Mouse (Mus musculus) embryonic facial prominence, embryonic 13.5 days (tissue): ENCODE measurements around the gene Vps13a. TPM values are rescaled to one million over a fixed set of nuclear protein-coding genes. Genes with fewer than 3 reads are reported as not detected.

ENCODE experiments used
- ATAC-seq: fragments of 200-750 bp; cut with Nextera tagmentation; 2 replicates; pipeline ENCODE4 v1.8.0; 2017; ENCODE audit warnings: low read depth; ENCODE audit not compliant: insufficient number of reproducible peaks, insufficient read depth, low FRiP score, low TSS enrichment
- H3K27ac ChIP-seq: fragments of 300-500 bp; sonication (generic); 2 replicates; pipeline ENCODE4 v1.5.1; 2015; ENCODE audit warnings: moderate library complexity, mild to moderate bottlenecking, inconsistent platforms
- H3K27me3 ChIP-seq: fragments of 300-500 bp; sonication (generic); 2 replicates; pipeline ENCODE4 v1.6.1; 2015; ENCODE audit warnings: mild to moderate bottlenecking, inconsistent platforms
- H3K36me3 ChIP-seq: fragments of 300-500 bp; sonication (generic); 2 replicates; pipeline ENCODE4 v1.6.1; 2015; ENCODE audit warnings: mild to moderate bottlenecking, inconsistent platforms
- H3K4me1 ChIP-seq: fragments of 300-500 bp; sonication (generic); 2 replicates; pipeline ENCODE4 v1.6.1; 2015; ENCODE audit warnings: inconsistent platforms
- H3K4me2 ChIP-seq: fragments of 300-500 bp; sonication (generic); 2 replicates; pipeline ENCODE4 v1.6.1; 2015; ENCODE audit warnings: moderate library complexity, mild to moderate bottlenecking, inconsistent platforms
- H3K4me3 ChIP-seq: fragments of 300-500 bp; sonication (generic); 2 replicates; pipeline ENCODE4 v1.5.1; 2015; ENCODE audit warnings: mild to moderate bottlenecking, inconsistent platforms
- H3K9ac ChIP-seq: fragments of 300-500 bp; sonication (generic); 2 replicates; pipeline ENCODE4 v1.6.1; 2015; ENCODE audit warnings: mild to moderate bottlenecking, inconsistent platforms
- H3K9me3 ChIP-seq: fragments of 300-500 bp; sonication (generic); 2 replicates; pipeline ENCODE4 v1.6.1; 2016; ENCODE audit warnings: inconsistent platforms
- WGBS: fragments of 180-500 bp; shearing (Covaris S2); methylation state at CpG from one replicate; pipeline ENCODE4 v1.1.7; 2015; ENCODE audit warnings: mixed read lengths; 5-methylcytosine and 5-hydroxymethylcytosine counted together
- polyA plus RNA-seq: library from polyadenylated mRNA; unstranded; fragments of >200 nt; fragmentation: Nextera tagmentation; extraction: Ambion mirVana; gene quantifications from 2 replicates; pipeline ENCODE4 v1.2.1, GENCODE M21; 2015

The Vps13a gene
- polyA plus RNA-seq, 1 experiment from 2014 or later: 9.0 TPM

- Histone ChIP-seq H3K9me3 (no peaks in the 10 kb centered on the region), H3K27me3 (no peaks in the 10 kb centered on the region), H3K36me3 (no peaks in the 10 kb centered on the region), H3K27ac (no peak overlapping the region), H3K4me2 (no peak overlapping the region), H3K9ac (no peak overlapping the region), H3K4me1 (no peaks in the 10 kb centered on the region), H3K4me3 (no peak overlapping the region)
- WGBS: 87% methylated on average over 6 of the region's 6 CpGs
- no peak for ATAC-seq
Observed at GRCm38 (mm10) chr19:16607634-16608033, 173.1 kb downstream of the Vps13a start.

DNA sequence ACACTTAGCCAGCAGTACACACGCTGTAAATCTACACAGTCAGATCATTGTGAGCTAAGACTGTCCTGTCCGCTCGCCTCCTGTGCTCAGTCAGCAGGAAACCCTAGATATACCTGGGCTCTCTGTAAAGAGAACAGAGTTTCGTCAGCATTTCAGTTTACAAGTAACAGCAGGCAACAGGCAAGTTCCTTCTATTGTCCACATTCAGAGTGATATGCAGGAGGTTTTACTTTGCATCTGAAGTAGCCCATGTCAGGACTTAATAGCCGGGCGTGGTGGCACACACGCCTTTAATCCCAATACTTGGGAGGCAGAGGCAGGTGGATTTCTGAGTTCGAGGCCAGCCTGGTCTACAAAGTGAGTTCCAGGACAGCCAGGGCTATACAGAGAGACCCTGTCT is 178.7 kb downstream of the Vps13a start:
- 83% methylated on average over 8 of the region's 8 CpGs for WGBS
- no peak for ATAC-seq
- Histone ChIP-seq H3K4me3 (no peak overlapping the region), H3K27me3 (no peaks in the 10 kb centered on the region), H3K36me3 (no peaks in the 10 kb centered on the region), H3K9ac (no peak overlapping the region), H3K4me2 (no peak overlapping the region), H3K4me1 (peaks cover 6% of the 10 kb centered on the region; the same call in 1 of the 2 replicates), H3K9me3 (no peaks in the 10 kb centered on the region), H3K27ac (no peak overlapping the region)

GRCm38 (mm10) chr19:16599298-16599970 is 181.3 kb downstream of the Vps13a start:
- H3K27ac ChIP-seq: no peak overlapping the region
- peaks cover 6% of the 10 kb centered on the region; the same call in 1 of the 2 replicates for H3K4me1 ChIP-seq
- no peaks in the 10 kb centered on the region for H3K36me3 ChIP-seq
- H3K9ac ChIP-seq: no peak overlapping the region
- no peaks in the 10 kb centered on the region for H3K27me3 ChIP-seq
- H3K4me2 ChIP-seq: no peak overlapping the region; the same call in 1 of the 2 replicates
- H3K9me3 ChIP-seq: no peaks in the 10 kb centered on the region
- no peak overlapping the region for H3K4me3 ChIP-seq
- 15% methylated on average over 9 of the region's 9 CpGs for WGBS
- 0 out of 2 replicates have a peak, but pooled peaks have one; percentile 16 for ATAC-seq

- 54% methylated on average over 11 of the region's 11 CpGs for WGBS
- Histone ChIP-seq H3K9ac (no peak overlapping the region), H3K4me1 (peaks cover 6% of the 10 kb centered on the region; the same call in 1 of the 2 replicates), H3K27me3 (no peaks in the 10 kb centered on the region), H3K27ac (no peak overlapping the region), H3K9me3 (no peaks in the 10 kb centered on the region), H3K4me2 (no peak overlapping the region; the same call in 1 of the 2 replicates), H3K36me3 (no peaks in the 10 kb centered on the region), H3K4me3 (no peak overlapping the region)
- ATAC-seq: peak; percentile 61; the same call in 1 of the 2 replicates
Observed at GRCm38 (mm10) chr19:16598653-16599297, 182.0 kb downstream of the Vps13a start.

DNA sequence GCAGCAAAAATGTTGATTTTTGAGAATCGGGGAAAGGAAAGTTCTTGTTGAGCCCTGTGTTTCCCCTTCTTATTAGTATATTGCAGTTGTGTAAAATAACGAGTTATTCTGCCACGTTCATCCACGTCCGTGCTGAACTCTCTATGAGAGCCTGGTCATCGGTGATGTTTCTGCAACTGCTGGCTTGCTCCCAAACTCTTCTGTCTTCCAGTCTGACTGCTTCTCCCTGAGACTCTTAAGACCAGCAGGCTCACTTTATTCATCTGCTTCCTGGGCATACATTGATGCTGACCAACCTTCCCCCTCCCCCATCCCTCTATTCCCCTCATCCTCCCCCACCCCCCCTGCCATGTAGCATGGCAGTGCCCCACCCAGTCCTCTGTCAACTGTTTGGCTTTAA is 183.5 kb downstream of the Vps13a start:
- no peak overlapping the region for H3K4me2 ChIP-seq
- no peaks in the 10 kb centered on the region for H3K9me3 ChIP-seq
- H3K9ac ChIP-seq: no peak overlapping the region
- H3K27me3 ChIP-seq: no peaks in the 10 kb centered on the region
- H3K36me3 ChIP-seq: no peaks in the 10 kb centered on the region
- no peak overlapping the region for H3K27ac ChIP-seq
- no peak overlapping the region for H3K4me3 ChIP-seq
- no peak for ATAC-seq
- WGBS: 81% methylated on average over 6 of the region's 6 CpGs
- peaks cover 6% of the 10 kb centered on the region; the same call in 1 of the 2 replicates for H3K4me1 ChIP-seq

- H3K9me3 ChIP-seq: no peaks in the 10 kb centered on the region
- H3K4me2 ChIP-seq: no peak overlapping the region
- no peaks in the 10 kb centered on the region for H3K27me3 ChIP-seq
- no peaks in the 10 kb centered on the region for H3K36me3 ChIP-seq
- no peak overlapping the region for H3K4me3 ChIP-seq
- ATAC-seq: no peak
- H3K4me1 ChIP-seq: peaks cover 4% of the 10 kb centered on the region; the same call in 1 of the 2 replicates
- H3K9ac ChIP-seq: no peak overlapping the region
- H3K27ac ChIP-seq: no peak overlapping the region
Observed at GRCm38 (mm10) chr19:16593975-16594317, 186.8 kb downstream of the Vps13a start.

GRCm38 (mm10) chr19:16593256-16593974 is 187.3 kb downstream of the Vps13a start:
- Histone ChIP-seq H3K27me3 (no peaks in the 10 kb centered on the region), H3K4me3 (no peak overlapping the region), H3K9ac (no peak overlapping the region), H3K36me3 (no peaks in the 10 kb centered on the region), H3K9me3 (no peaks in the 10 kb centered on the region), H3K4me1 (no peaks in the 10 kb centered on the region), H3K27ac (no peak overlapping the region), H3K4me2 (no peak overlapping the region)
- no peak for ATAC-seq
- 87% methylated on average over 7 of the region's 7 CpGs for WGBS

GRCm38 (mm10) chr19:16585379-16585778 is 195.4 kb downstream of the Vps13a start:
- Histone ChIP-seq H3K27me3 (no peaks in the 10 kb centered on the region), H3K4me2 (no peak overlapping the region), H3K4me1 (peaks cover 19% of the 10 kb centered on the region), H3K4me3 (no peak overlapping the region), H3K9ac (no peak overlapping the region), H3K36me3 (no peaks in the 10 kb centered on the region), H3K9me3 (no peaks in the 10 kb centered on the region), H3K27ac (peak overlapping the region; percentile 23; the same call in 1 of the 2 replicates)
- no peak for ATAC-seq
- WGBS: 9% methylated on average over 3 of the region's 3 CpGs

GRCm38 (mm10) chr19:16584546-16584945 is 196.2 kb downstream of the Vps13a start:
- Histone ChIP-seq H3K27ac (peak overlapping the region; percentile 23), H3K27me3 (no peaks in the 10 kb centered on the region), H3K4me3 (no peak overlapping the region), H3K4me1 (peaks cover 19% of the 10 kb centered on the region), H3K4me2 (0 out of 2 replicates have a peak overlapping the region, but pooled peaks have one; percentile 14), H3K36me3 (no peaks in the 10 kb centered on the region), H3K9ac (no peak overlapping the region), H3K9me3 (no peaks in the 10 kb centered on the region)
- no peak for ATAC-seq
- 64% methylated on average over 7 of the region's 7 CpGs for WGBS

DNA sequence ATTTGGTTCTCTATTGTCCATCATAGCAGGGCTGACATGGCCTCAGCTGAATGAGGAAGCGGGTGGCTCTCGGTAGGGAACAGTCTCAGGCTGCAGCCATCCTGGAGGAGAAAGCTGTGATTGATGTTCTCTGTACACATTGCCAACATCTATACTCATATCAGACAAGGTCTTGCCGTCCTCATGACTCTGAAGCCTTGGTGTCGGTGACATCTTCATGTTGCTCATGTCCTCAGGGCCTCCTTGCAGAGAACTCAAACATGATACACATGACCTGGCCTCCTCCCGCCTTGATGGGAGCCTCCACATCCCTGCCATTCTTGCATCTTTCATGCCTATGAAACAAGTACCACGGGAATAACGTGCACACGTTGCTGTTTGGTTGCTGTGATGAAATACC is 200.2 kb downstream of the Vps13a start:
- Histone ChIP-seq H3K9me3 (no peaks in the 10 kb centered on the region), H3K4me1 (peaks cover 19% of the 10 kb centered on the region), H3K36me3 (no peaks in the 10 kb centered on the region), H3K27ac (no peak overlapping the region), H3K4me3 (no peak overlapping the region), H3K4me2 (no peak overlapping the region), H3K27me3 (no peaks in the 10 kb centered on the region), H3K9ac (no peak overlapping the region)
- no peak for ATAC-seq
- WGBS: 93% methylated on average over 8 of the region's 8 CpGs

DNA sequence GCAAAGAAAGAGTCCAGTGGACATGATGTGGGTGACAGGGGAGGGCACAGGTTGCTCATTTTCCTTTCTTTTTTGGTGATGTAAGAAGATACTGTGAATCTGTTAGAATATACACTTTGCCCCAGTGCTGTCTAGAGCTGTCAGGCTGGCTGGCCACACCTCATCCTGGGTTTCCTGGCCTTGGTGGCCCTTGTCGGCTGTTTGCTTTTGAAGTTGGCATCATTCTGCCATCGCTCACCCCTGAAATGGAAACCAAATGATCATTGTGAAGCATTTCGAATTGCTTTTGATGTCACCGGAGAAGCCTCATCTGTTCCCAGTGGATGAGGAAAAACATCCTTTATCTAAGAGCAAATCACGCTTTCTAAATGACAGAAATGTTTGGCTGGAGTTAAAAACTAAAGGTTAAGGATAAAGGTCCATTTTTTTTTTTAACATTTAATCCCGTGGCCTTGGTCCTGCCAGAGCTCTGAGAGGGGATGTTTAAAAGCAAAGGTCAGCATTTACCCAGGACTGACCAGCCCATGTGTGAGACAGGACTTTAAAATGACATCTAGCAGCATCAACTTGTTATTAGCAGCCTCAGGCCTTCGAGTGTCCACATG is 201.0 kb downstream of the Vps13a start:
- Histone ChIP-seq H3K4me2 (no peak overlapping the region), H3K4me3 (no peak overlapping the region), H3K9ac (no peak overlapping the region), H3K27ac (no peak overlapping the region), H3K4me1 (peaks cover 15% of the 10 kb centered on the region), H3K27me3 (no peaks in the 10 kb centered on the region), H3K36me3 (no peaks in the 10 kb centered on the region), H3K9me3 (no peaks in the 10 kb centered on the region)
- no peak for ATAC-seq
- WGBS: 59% methylated on average over 7 of the region's 7 CpGs
